Mouse (Mus musculus) bone marrow, adult 2 months (tissue): ENCODE measurements at regions not wholly inside any gene's neighbourhood (a gene's known extent, or its start where the extent isn't known, plus 50 kb on each side); places are given as distances from the start of the nearest gene placed in this dataset.

ENCODE experiments used
- CTCF ChIP-seq: fragments of 200-500 bp; IDR thresholded peaks from 2 replicates; pipeline ENCODE4 v1.5.1; 2011; ENCODE audit warnings: low read length, control low read depth; ENCODE audit not compliant: control insufficient read depth, insufficient read depth
- POLR2A ChIP-seq: fragments of 200-500 bp; IDR thresholded peaks from 2 replicates; pipeline ENCODE4 v1.6.1; 2011; ENCODE audit warnings: low read depth, mild to moderate bottlenecking, control low read depth, low read length, borderline replicate concordance; ENCODE audit not compliant: control insufficient read depth

DNA sequence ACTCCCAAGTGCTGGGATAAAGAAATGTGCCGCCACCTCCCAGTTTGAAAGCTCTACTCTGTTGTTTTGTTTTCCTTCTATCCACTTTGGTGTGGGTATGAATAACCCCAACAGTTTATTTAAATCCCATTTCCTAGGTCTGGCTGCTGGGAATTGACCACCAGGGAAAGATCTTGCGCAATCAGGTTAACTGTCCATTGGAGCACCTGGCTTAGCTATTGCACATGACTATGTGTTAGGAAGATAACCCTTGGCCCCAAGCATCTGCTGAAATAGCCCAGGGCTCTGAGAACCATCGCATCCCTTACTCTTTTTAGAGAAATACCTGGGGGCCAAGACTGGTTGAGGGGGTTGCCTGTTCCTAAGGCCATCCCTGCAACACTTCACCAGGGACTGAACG is 74.0 kb downstream of the Foxb1 start:
- TF ChIP-seq CTCF, result no peak
- no peak for TF ChIP-seq POLR2A
